Mouse (Mus musculus): ENCODE data around the gene Atg5. TPM values are rescaled to one million over a fixed set of nuclear protein-coding genes. Genes with fewer than 3 reads are reported as not detected.
A peak's percentile ranks its signal among the peaks of the same experiment; 100 is the strongest.
"Not testable (repeated sequence)": the region's sequence is repeated elsewhere in the genome, so short reads cannot be mapped to it uniquely, and the experiment has no call there.

The Atg5 gene
- 51.3 and 53.7 TPM in 2 replicates for polyA plus RNA-seq (2015; fragmentation: Nextera tagmentation; extraction: Ambion mirVana)

- peak; percentile 99 for ATAC-seq
- Histone ChIP-seq H3K4me3 (replicated peaks) (peak within 1 kb of the TSS; percentile 94), H3K27ac (peak within 1 kb of the TSS; percentile 95), H3K27me3 (replicated peaks) (no peaks in the 10 kb centered on the region), H3K4me2 (replicated peaks) (peak within 1 kb of the TSS; percentile 68), H3K36me3 (no peaks in the 10 kb centered on the region), H3K4me1 (replicated peaks) (peaks cover 9% of the 10 kb centered on the region), H3K9me3 (no peaks in the 10 kb centered on the region), H3K9ac (peak within 1 kb of the TSS; percentile 86)
- WGBS = under 1% methylated on average over 63 of the region's 63 CpGs
These were observed at the start of gene Atg5 for GRCm38 (mm10) chr10:44268145-44268860. Gene Atg5 (plus strand): TSS chr10:44268358.

DNA sequence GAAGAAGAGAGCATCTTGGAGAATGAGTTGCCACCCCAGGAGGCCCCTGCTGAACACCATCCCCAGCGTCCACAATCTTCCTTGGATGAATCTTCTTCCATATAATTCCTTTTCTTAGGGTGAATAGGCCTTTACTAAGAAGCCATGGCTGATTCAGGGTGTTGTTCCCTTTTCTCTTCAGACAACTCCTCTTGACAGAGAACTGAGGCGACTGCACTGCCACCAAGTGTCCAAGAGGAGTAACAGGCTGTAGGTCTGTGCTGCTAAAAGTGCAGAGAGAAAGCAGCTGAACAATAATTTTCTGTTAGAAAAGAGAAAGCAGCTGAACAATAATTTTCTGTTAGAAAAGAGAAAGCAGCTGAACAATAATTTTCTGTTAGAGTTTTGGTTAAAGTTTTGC, 49.1 kb upstream of the Atg5 start:
- H3K27me3 ChIP-seq (replicated peaks); H3K4me1 ChIP-seq (replicated peaks); H3K36me3 ChIP-seq; H3K9ac ChIP-seq; H3K4me2 ChIP-seq (replicated peaks); ATAC-seq; H3K9me3 ChIP-seq; H3K4me3 ChIP-seq (replicated peaks); H3K27ac ChIP-seq: not testable (repeated sequence)
- 15% methylated on average over 2 of the region's 2 CpGs for WGBS

- no peak for ATAC-seq
- Histone ChIP-seq H3K9ac (no peak overlapping the region), H3K4me1 (replicated peaks) (no peaks in the 10 kb centered on the region), H3K9me3 (no peaks in the 10 kb centered on the region), H3K4me2 (replicated peaks) (no peak overlapping the region), H3K36me3 (no peaks in the 10 kb centered on the region), H3K4me3 (replicated peaks) (no peak overlapping the region), H3K27ac (no peak overlapping the region), H3K27me3 (replicated peaks) (no peaks in the 10 kb centered on the region)
- WGBS = 91% methylated on average over 9 of the region's 9 CpGs
These were observed 43.8 kb upstream of the Atg5 start for GRCm38 (mm10) chr10:44224345-44224744.

DNA sequence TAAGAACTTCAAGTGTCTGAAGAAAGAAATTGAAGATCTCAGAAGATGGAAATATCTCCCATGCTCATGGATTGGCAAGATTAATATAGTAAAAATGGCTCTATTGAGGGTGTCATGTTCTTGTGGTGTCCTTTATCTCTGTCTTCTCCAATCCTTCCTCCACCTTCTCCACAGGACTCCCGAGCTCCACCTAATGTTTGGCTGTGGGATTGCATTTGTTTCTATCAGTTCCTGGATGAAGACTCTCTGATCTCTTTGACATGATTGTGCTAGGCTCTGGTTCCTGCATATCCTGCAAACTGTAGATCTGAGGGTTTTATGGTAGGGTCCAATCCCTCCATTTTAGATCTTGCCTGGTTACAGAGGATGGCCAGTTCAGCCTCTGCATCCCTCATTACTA, 34.8 kb upstream of the Atg5 start:
- H3K27ac ChIP-seq; H3K4me3 ChIP-seq (replicated peaks); H3K4me2 ChIP-seq (replicated peaks); H3K9me3 ChIP-seq; ATAC-seq; H3K36me3 ChIP-seq; H3K9ac ChIP-seq; H3K27me3 ChIP-seq (replicated peaks); H3K4me1 ChIP-seq (replicated peaks): not testable (repeated sequence)
- 3% methylated on average over 1 of the region's 1 CpGs for WGBS

GRCm38 (mm10) chr10:44235298-44235697, 32.9 kb upstream of the Atg5 start:
- not testable (repeated sequence) for H3K36me3 ChIP-seq; H3K4me1 ChIP-seq (replicated peaks); H3K27me3 ChIP-seq (replicated peaks); H3K4me2 ChIP-seq (replicated peaks); H3K9me3 ChIP-seq; H3K9ac ChIP-seq; H3K4me3 ChIP-seq (replicated peaks); ATAC-seq; H3K27ac ChIP-seq
- whole genome bisulfite sequencing = 35% methylated on average over 7 of the region's 7 CpGs

DNA sequence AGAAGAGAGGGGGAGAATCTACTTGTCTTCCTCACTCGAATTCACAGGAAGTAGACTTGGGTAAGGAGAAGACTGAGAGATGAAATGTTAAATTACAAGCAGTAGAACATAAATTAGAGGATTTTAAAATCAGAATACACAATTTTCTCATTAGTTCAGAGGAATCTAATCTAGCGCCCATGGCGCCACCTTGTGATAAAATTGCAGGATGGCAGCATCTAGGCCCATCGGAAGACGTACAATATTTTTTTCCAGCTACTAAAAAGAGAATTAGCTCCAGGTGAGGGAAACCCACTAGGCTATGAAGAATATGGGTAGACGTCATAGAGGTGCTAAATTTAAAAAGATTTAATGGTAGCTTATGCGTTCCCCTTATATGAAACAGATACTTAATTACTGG, 11.5 kb upstream of the Atg5 start:
- 45% methylated on average over 7 of the region's 7 CpGs for WGBS
- Histone ChIP-seq H3K36me3 (no peaks in the 10 kb centered on the region), H3K4me3 (replicated peaks) (no peak overlapping the region), H3K27me3 (replicated peaks) (no peaks in the 10 kb centered on the region), H3K4me1 (replicated peaks) (no peaks in the 10 kb centered on the region), H3K9ac (no peak overlapping the region), H3K27ac (no peak overlapping the region), H3K4me2 (replicated peaks) (no peak overlapping the region), H3K9me3 (no peaks in the 10 kb centered on the region)
- no peak for ATAC-seq

DNA sequence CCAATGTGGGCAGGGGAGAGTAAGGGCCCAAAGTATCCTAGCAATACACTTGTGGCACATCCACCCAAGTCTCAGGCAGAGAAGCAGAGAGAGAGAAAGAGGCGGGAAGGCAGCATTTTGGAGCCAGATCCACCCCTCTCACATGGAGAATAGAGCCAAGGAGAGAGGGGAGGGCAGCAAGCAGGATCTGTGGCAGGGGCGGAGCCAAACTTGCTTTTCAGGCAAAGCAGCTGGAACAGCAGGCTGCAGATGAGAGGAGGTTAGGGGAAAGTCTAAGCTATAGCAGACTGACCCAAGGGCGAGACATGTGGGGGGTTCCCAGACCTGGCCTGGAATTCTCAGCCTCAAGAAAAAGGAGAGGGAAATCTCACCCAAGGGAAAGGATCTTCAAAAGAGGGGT, 2.3 kb upstream of the Atg5 start:
- Histone ChIP-seq H3K9ac (no peak overlapping the region), H3K4me1 (replicated peaks) (peaks cover 9% of the 10 kb centered on the region), H3K27ac (no peak overlapping the region), H3K36me3 (no peaks in the 10 kb centered on the region), H3K4me3 (replicated peaks) (no peak overlapping the region), H3K27me3 (replicated peaks) (no peaks in the 10 kb centered on the region), H3K9me3 (no peaks in the 10 kb centered on the region), H3K4me2 (replicated peaks) (no peak overlapping the region)
- ATAC-seq = no peak
- 79% methylated on average over 3 of the region's 3 CpGs for WGBS

- no peak overlapping the region for H3K4me3 ChIP-seq (replicated peaks)
- ATAC-seq = no peak
- no peak overlapping the region for H3K9ac ChIP-seq
- no peak overlapping the region for H3K27ac ChIP-seq
- H3K4me1 ChIP-seq (replicated peaks) = peaks cover 9% of the 10 kb centered on the region
- peak overlapping the region; percentile 68; the same call in 1 of the 2 replicates for H3K4me2 ChIP-seq (replicated peaks)
- H3K27me3 ChIP-seq (replicated peaks) = no peaks in the 10 kb centered on the region
- no peaks in the 10 kb centered on the region for H3K36me3 ChIP-seq
- H3K9me3 ChIP-seq = no peaks in the 10 kb centered on the region
These were observed 1.6 kb upstream of the Atg5 start for GRCm38 (mm10) chr10:44266561-44266960.

DNA sequence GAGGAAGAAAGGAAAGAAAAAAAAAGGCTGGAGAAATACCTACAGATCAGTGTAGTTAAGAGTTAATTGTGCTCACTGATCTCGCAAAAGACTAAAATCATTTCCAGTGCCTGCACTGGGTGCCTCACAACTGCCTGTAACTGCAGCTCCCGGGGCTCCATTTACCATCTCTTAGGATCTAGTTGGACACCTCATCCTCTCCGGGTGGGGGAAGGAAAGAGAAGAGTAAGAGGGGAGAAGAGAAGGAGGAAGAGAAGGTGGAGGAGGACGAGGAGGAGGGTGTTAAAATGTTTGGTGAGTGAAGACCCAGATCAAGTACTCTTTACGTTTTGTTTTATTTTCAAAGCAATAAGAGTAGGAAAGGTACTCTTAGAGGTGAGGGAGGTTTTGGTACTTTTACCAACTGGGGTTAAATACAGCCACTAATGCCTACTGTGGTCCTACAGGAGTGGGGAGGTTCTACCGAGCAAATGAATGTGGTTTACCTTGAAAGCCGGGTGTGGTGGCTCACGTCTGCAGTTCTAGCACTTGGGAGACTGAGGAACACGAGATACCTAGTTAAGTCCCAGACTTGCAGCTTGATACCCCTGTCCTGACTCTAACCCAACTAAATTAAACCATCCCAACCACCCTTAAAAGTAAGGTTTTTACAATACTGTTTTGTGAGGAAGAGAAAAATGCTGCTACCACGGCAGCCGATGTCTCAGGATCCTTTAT, 574 bp upstream of the Atg5 start:
- peak overlapping the region; percentile 95; the same call in 1 of the 2 replicates for H3K27ac ChIP-seq
- no peaks in the 10 kb centered on the region for H3K27me3 ChIP-seq (replicated peaks)
- H3K9ac ChIP-seq = peak overlapping the region; percentile 43
- WGBS = 6% methylated on average over 11 of the region's 11 CpGs
- H3K4me2 ChIP-seq (replicated peaks) = peak overlapping the region; percentile 68
- H3K9me3 ChIP-seq = no peaks in the 10 kb centered on the region
- H3K4me3 ChIP-seq (replicated peaks) = peak overlapping the region; percentile 94
- no peaks in the 10 kb centered on the region for H3K36me3 ChIP-seq
- peaks cover 9% of the 10 kb centered on the region for H3K4me1 ChIP-seq (replicated peaks)
- ATAC-seq = peak; percentile 27

DNA sequence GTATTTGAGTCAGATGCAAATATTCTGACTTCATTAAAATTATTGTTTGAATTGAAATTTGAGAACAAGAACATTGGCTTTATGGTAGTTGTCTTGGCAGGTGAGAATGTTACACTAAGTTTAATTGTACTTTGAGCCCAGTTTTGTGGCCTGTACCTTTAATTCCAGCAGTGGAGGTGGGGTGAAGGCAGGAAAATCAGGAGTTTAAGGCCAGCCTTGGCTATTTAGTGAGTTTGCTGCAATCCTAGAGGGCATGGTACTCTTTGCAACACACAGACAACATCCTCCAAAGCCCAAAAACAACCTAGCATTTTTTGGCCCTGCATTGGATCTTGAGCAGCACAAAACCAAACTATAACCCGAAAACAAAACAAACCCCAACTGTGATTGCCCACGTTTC, 1.1 kb downstream of the Atg5 start:
- Histone ChIP-seq H3K4me1 (replicated peaks) (peaks cover 9% of the 10 kb centered on the region), H3K27me3 (replicated peaks) (no peaks in the 10 kb centered on the region), H3K27ac (no peak overlapping the region), H3K4me3 (replicated peaks) (peak overlapping the region; percentile 94), H3K36me3 (no peaks in the 10 kb centered on the region), H3K9me3 (no peaks in the 10 kb centered on the region), H3K9ac (no peak overlapping the region), H3K4me2 (replicated peaks) (peak overlapping the region; percentile 68)
- WGBS = 51% methylated on average over 2 of the region's 2 CpGs
- ATAC-seq = no peak

- H3K9me3 ChIP-seq = no peaks in the 10 kb centered on the region
- H3K4me3 ChIP-seq (replicated peaks) = no peak overlapping the region
- no peaks in the 10 kb centered on the region for H3K27me3 ChIP-seq (replicated peaks)
- no peaks in the 10 kb centered on the region; the same call in 1 of the 2 replicates for H3K36me3 ChIP-seq
- no peak for ATAC-seq
- 68% methylated on average over 1 of the region's 1 CpGs for WGBS
- H3K27ac ChIP-seq = no peak overlapping the region
- H3K4me1 ChIP-seq (replicated peaks) = no peaks in the 10 kb centered on the region
- H3K4me2 ChIP-seq (replicated peaks) = no peak overlapping the region
- no peak overlapping the region for H3K9ac ChIP-seq
These were observed 14.2 kb downstream of the Atg5 start for GRCm38 (mm10) chr10:44282323-44282722.

DNA sequence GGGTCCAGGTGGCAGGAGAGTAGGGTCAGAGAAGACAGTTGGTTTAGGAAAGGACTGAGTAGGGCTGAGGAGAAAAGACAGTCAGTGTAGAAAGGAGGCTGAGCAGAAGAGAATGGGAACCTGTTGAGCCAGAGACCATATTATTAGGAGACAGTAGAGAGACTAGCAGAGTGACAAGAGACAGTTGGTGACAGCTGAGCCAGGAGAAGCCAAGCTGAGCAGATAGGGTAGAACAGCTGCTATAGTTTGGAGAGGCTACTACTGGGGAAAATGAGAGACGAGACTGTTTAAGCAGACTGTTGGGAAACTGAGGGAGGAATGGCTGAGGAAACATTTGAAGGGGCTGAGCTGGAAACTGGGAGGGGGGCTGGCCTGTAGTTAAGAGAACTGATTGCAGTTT, 16.9 kb downstream of the Atg5 start:
- WGBS = 74% methylated on average over 1 of the region's 1 CpGs
- Histone ChIP-seq H3K36me3 (peaks cover 3% of the 10 kb centered on the region), H3K4me2 (replicated peaks) (no peak overlapping the region)

DNA sequence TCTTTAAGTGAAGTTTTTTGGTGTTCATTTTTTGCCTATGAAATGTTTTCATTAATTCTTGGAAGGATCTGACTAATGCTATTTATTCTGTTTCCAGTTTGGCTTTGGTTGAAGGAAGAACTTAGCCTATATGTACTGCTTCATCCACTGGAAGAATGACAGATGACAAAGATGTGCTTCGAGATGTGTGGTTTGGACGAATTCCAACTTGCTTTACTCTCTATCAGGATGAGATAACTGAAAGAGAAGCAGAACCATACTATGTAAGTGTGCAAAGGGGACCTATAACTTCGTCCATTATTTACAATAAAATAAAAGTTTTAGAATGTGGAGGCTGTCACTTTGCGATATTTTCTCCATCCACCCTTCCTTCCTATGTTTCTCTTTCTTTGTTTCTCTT, 17.8 kb downstream of the Atg5 start:
- Histone ChIP-seq H3K4me3 (replicated peaks) (no peak overlapping the region), H3K4me2 (replicated peaks) (no peak overlapping the region), H3K9me3 (no peaks in the 10 kb centered on the region), H3K4me1 (replicated peaks) (no peaks in the 10 kb centered on the region), H3K36me3 (peaks cover 3% of the 10 kb centered on the region), H3K27ac (no peak overlapping the region), H3K27me3 (replicated peaks) (no peaks in the 10 kb centered on the region), H3K9ac (no peak overlapping the region)
- ATAC-seq = no peak
- 85% methylated on average over 4 of the region's 4 CpGs for WGBS

More for the DNA sequence above, 16.9 kb downstream of the Atg5 start:
- Histone ChIP-seq H3K9me3 (no peaks in the 10 kb centered on the region), H3K27me3 (replicated peaks) (no peaks in the 10 kb centered on the region), H3K4me1 (replicated peaks) (no peaks in the 10 kb centered on the region), H3K9ac (no peak overlapping the region), H3K27ac (no peak overlapping the region), H3K4me3 (replicated peaks) (no peak overlapping the region)
- no peak for ATAC-seq

Data from intestine, embryonic 15.5 days (tissue).